16 mouse cellular contexts compared by ENCODE assay signal in the genomic region with DNA sequence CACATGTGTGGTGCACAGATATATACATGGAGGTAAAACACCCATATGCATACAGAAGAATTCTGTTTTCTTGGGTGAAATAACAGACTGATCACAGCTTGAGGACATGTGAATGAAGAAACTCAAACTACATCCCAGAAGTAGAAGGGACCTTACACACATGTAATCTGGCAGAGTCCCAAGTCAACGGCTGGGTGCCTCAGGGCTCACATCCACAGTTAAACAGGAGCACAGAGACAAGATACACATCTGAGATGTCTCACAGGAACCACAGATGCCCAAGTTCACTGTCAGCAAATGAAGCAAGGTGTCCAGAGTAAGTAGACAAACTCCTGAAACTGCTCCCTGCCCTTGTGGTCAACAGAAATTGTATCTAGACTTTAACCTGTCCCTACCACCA.
"Had no signal": no experiment of that assay in that cellular context is flagged by ENCODE, and none has a peak within 500 bp of the region (broad histone marks: within the 10 kb centered on the region; RNA-seq: fewer than 3 reads in every experiment).

No protein-coding gene starts in this region.

- H3K27ac ChIP-seq: neural tube, embryonic 12.5 days; neural tube, embryonic 13.5 days; neural tube, embryonic 15.5 days; stomach, embryonic 15.5 days had no signal

- H3K9ac ChIP-seq: neural tube, embryonic 12.5 days; neural tube, embryonic 13.5 days; neural tube, embryonic 15.5 days; stomach, embryonic 15.5 days had no signal

- H3K9me3 ChIP-seq: neural tube, embryonic 12.5 days; neural tube, embryonic 13.5 days; neural tube, embryonic 15.5 days; stomach, embryonic 15.5 days had no signal

- DNase-seq: retina, postnatal 1 day; right cerebral cortex, adult 18-20 months; right cerebral cortex, postnatal 14 days; right cerebral cortex, postnatal 25 days; right cerebral cortex, postnatal 4 days; spleen, adult 18-20 months; thymus, adult 18-20 months; thymus, adult 2 months; thymus, postnatal 14 days; thymus, postnatal 25 days; thymus, postnatal 36 days; thymus, postnatal 4 days had no signal

- H3K4me1 ChIP-seq: neural tube, embryonic 12.5 days; stomach, embryonic 15.5 days had no signal

- H3K4me2 ChIP-seq: neural tube, embryonic 12.5 days; neural tube, embryonic 13.5 days; neural tube, embryonic 15.5 days; stomach, embryonic 15.5 days had no signal

- H3K4me3 ChIP-seq: neural tube, embryonic 12.5 days; neural tube, embryonic 13.5 days; neural tube, embryonic 15.5 days; stomach, embryonic 15.5 days had no signal

- H3K27me3 ChIP-seq: neural tube, embryonic 12.5 days; neural tube, embryonic 13.5 days; neural tube, embryonic 15.5 days; stomach, embryonic 15.5 days had no signal

- H3K36me3 ChIP-seq: stomach, embryonic 15.5 days had no signal
